9 mouse cellular contexts compared by ENCODE assay signal in genomic region chr10:127042468-127043115, GRCm38 (mm10). TPM values are rescaled to one million over a fixed set of nuclear protein-coding genes. Genes with fewer than 3 reads are reported as not detected.
DNase-seq lines count a peak whose midpoint lies in the region; ATAC-seq and TF ChIP-seq lines count a peak whose summit lies in the region.
"Had no signal": no experiment of that assay in that cellular context is flagged by ENCODE, and none has a peak within 500 bp of the region (broad histone marks: within the 10 kb centered on the region; RNA-seq: fewer than 3 reads in every experiment).

No protein-coding gene starts in this region.

- no peak for TF ChIP-seq CTCF in G1E (IDR thresholded peaks at IDR 0.05; ENCODE audit: low read depth, low read length)

- no peaks in the 10 kb centered on the region for H3K9me3 ChIP-seq in heart, embryonic 16.5 days (replicated peaks; ENCODE audit: control insufficient read depth, low read length)
- no peaks in the 10 kb centered on the region for H3K9me3 ChIP-seq in G1E (replicated peaks)
- no peaks in the 10 kb centered on the region for H3K9me3 ChIP-seq in hindbrain, embryonic 11.5 days (ENCODE audit: control insufficient read depth, low read length)
- H3K9me3 ChIP-seq in midbrain, embryonic 11.5 days (ENCODE audit: control insufficient read depth, low read length), result no peaks in the 10 kb centered on the region

- H3K4me1 ChIP-seq in heart, embryonic 16.5 days (ENCODE audit: control insufficient read depth, insufficient read depth, low read length), result peaks cover 10% of the 10 kb centered on the region
- H3K4me1 ChIP-seq in G1E (ENCODE audit: insufficient read depth, low read depth, low read length), result peaks cover 33% of the 10 kb centered on the region
- H3K4me1 ChIP-seq in hindbrain, embryonic 11.5 days (replicated peaks; ENCODE audit: control insufficient read depth, insufficient read depth, low read length), result peaks cover 3% of the 10 kb centered on the region; the same call in 1 of the 2 replicates
- peaks cover 6% of the 10 kb centered on the region for H3K4me1 ChIP-seq in midbrain, embryonic 11.5 days (ENCODE audit: control insufficient read depth, insufficient read depth, low read length)

- intact Hi-C loops in heart, postnatal 14 days (cut with DNase I), result no loop called here

- no peak for DNase-seq in heart, postnatal 14 days
- no peak for DNase-seq in G1E (ENCODE audit: low spot score)
- no peak for DNase-seq in hindbrain, embryonic 11.5 days (ENCODE audit: low spot score)
- peak; percentile 83 for DNase-seq in midbrain, embryonic 11.5 days (ENCODE audit: low spot score, missing footprints)
- no peak for DNase-seq in spleen, adult 18-20 months
- no peak for DNase-seq in gastrocnemius, postnatal 4 days (ENCODE audit: low spot score in 2 of 2)

- ATAC-seq in heart, embryonic 16.5 days (replicated peaks; ENCODE audit: extremely low read depth, insufficient read depth, low FRiP score), result no peak
- ATAC-seq in G1E (ENCODE audit: extremely low read depth, insufficient number of reproducible peaks, low FRiP score, poor library complexity, severe bottlenecking), result no peak
- ATAC-seq in hindbrain, embryonic 11.5 days (ENCODE audit: low FRiP score), result no peak
- no peak for ATAC-seq in midbrain, embryonic 11.5 days (ENCODE audit: low FRiP score)
- no peak for ATAC-seq in erythroid progenitor cell, adult 5-6 weeks (replicated peaks; ENCODE audit: low FRiP score, poor library complexity, severe bottlenecking)

- peaks cover 3% of the 10 kb centered on the region for H3K27me3 ChIP-seq in heart, embryonic 16.5 days (ENCODE audit: control insufficient read depth, insufficient read depth, low read length)
- H3K27me3 ChIP-seq in G1E (ENCODE audit: insufficient read depth, low read length), result peaks cover 22% of the 10 kb centered on the region
- peaks cover 2% of the 10 kb centered on the region; the same call in 1 of the 2 replicates for H3K27me3 ChIP-seq in hindbrain, embryonic 11.5 days (ENCODE audit: control insufficient read depth, insufficient read depth, low read length)
- H3K27me3 ChIP-seq in midbrain, embryonic 11.5 days (ENCODE audit: control insufficient read depth, insufficient read depth, low read length), result peaks cover under 1% of the 10 kb centered on the region

- H3K4me3 ChIP-seq in heart, embryonic 16.5 days (ENCODE audit: low read length), result peak overlapping the region; percentile 99
- peak overlapping the region; percentile 94 for H3K4me3 ChIP-seq in G1E (ENCODE audit: low read depth, low read length)
- peak overlapping the region; percentile 80 for H3K4me3 ChIP-seq in hindbrain, embryonic 11.5 days (ENCODE audit: low read depth, low read length)
- peak overlapping the region; percentile 82 for H3K4me3 ChIP-seq in midbrain, embryonic 11.5 days (ENCODE audit: low read depth, low read length)

- 0 out of 2 replicates have a peak, but pooled peaks cover 2% of the 10 kb centered on the region for H3K36me3 ChIP-seq in heart, embryonic 16.5 days (ENCODE audit: control insufficient read depth, insufficient read depth)
- peaks cover 44% of the 10 kb centered on the region for H3K36me3 ChIP-seq in G1E (replicated peaks)
- H3K36me3 ChIP-seq in hindbrain, embryonic 11.5 days (ENCODE audit: control insufficient read depth, insufficient read depth, low read length), result no peaks in the 10 kb centered on the region
- H3K36me3 ChIP-seq in midbrain, embryonic 11.5 days (ENCODE audit: control insufficient read depth, insufficient read depth, low read length), result no peaks in the 10 kb centered on the region

- no peak overlapping the region; the same call in 1 of the 2 replicates for H3K27ac ChIP-seq in heart, embryonic 16.5 days (ENCODE audit: low read length)
- no peak overlapping the region for H3K27ac ChIP-seq in hindbrain, embryonic 11.5 days (ENCODE audit: low read depth, low read length)
- H3K27ac ChIP-seq in midbrain, embryonic 11.5 days (ENCODE audit: low read depth, low read length), result no peak overlapping the region

- peak overlapping the region; percentile 100 for H3K4me2 ChIP-seq in heart, embryonic 16.5 days (ENCODE audit: low read depth, low read length)
- peak overlapping the region; percentile 90 for H3K4me2 ChIP-seq in hindbrain, embryonic 11.5 days (replicated peaks; ENCODE audit: low read depth, low read length)
- peak overlapping the region; percentile 99 for H3K4me2 ChIP-seq in midbrain, embryonic 11.5 days

- peak overlapping the region; percentile 84 for H3K9ac ChIP-seq in heart, embryonic 16.5 days (ENCODE audit: low read length)
- H3K9ac ChIP-seq in hindbrain, embryonic 11.5 days (ENCODE audit: low read depth, low read length), result peak overlapping the region; percentile 67; the same call in 1 of the 2 replicates
- H3K9ac ChIP-seq in midbrain, embryonic 11.5 days (ENCODE audit: low read length), result peak overlapping the region; percentile 71

- WGBS in heart, embryonic 16.5 days, result 17% methylated on average over 5 of the region's 5 CpGs
- WGBS in hindbrain, embryonic 11.5 days, result 21% methylated on average over 5 of the region's 5 CpGs
- WGBS in midbrain, embryonic 11.5 days, result 24% methylated on average over 5 of the region's 5 CpGs

RNA-seq across cellular contexts. Expression of gene Eef1akmt3, which starts 1.3 kb away (rescaled TPM):
- 0.16 and 0.37 TPM in 2 replicates for polyA plus RNA-seq in heart, embryonic 16.5 days (2015; fragmentation: Nextera tagmentation; extraction: Ambion mirVana)
- total RNA-seq in heart, postnatal 14 days (2021), result under 1 TPM in 1 of 2 experiments, not detected in 1; 0.12 TPM
- total RNA-seq in G1E (2014; fragmentation: Nextera tagmentation), result 0.68 and 0.97 TPM in 2 replicates
- 0.11 and 0.17 TPM in 2 replicates for total RNA-seq in G1E (2017)
- polyA plus RNA-seq in G1E (2012), result 0.09 and 0.17 TPM in 2 replicates
- polyA plus RNA-seq in hindbrain, embryonic 11.5 days (2014; fragmentation: Nextera tagmentation; extraction: Ambion mirVana), result 0.08 and 0.15 TPM in 2 replicates
- 0.06 and 0.11 TPM in 2 replicates for polyA plus RNA-seq in midbrain, embryonic 11.5 days (2014; fragmentation: Nextera tagmentation; extraction: Ambion mirVana)
- total RNA-seq in erythroid progenitor cell, adult 5-6 weeks (2015; ENCODE audit: low replicate concordance), result not detected in 2 replicates
- not detected in 2 replicates for total RNA-seq in erythroid progenitor cell, adult 5-6 weeks (2017; ENCODE audit: low replicate concordance)
- total RNA-seq in gastrocnemius, postnatal 4 days (2021), result 1 to 10 TPM in 1 of 2 experiments, under 1 TPM in 1; 0.78 to 1.1 TPM
- total RNA-seq: hematopoietic stem cell, adult 5-6 weeks had no signal

RNA-seq across cellular contexts. Expression of gene Mettl1, which starts 1.4 kb away (rescaled TPM):
- polyA plus RNA-seq in heart, embryonic 16.5 days (2015; fragmentation: Nextera tagmentation; extraction: Ambion mirVana), result 28.3 and 30.6 TPM in 2 replicates
- total RNA-seq in heart, postnatal 14 days (2021), result 1 to 10 TPM; 5.0 to 6.0 TPM
- total RNA-seq in G1E (2014; fragmentation: Nextera tagmentation) (36.0 and 49.6 TPM in 2 replicates), G1E (2017) (11.2 and 11.3 TPM in 2 replicates)
- 21.9 and 33.4 TPM in 2 replicates for polyA plus RNA-seq in G1E (2012)
- 32.4 and 36.7 TPM in 2 replicates for polyA plus RNA-seq in hindbrain, embryonic 11.5 days (2014; fragmentation: Nextera tagmentation; extraction: Ambion mirVana)
- polyA plus RNA-seq in midbrain, embryonic 11.5 days (2014; fragmentation: Nextera tagmentation; extraction: Ambion mirVana), result 36.5 and 37.4 TPM in 2 replicates
- total RNA-seq in erythroid progenitor cell, adult 5-6 weeks (2015; ENCODE audit: low replicate concordance), result 3.4 and 6.5 TPM in 2 replicates
- total RNA-seq in erythroid progenitor cell, adult 5-6 weeks (2017; ENCODE audit: low replicate concordance), result 0.23 and 1.9 TPM in 2 replicates
- total RNA-seq in gastrocnemius, postnatal 4 days (2021), result 10 to 100 TPM; 18.3 to 18.8 TPM

RNA-seq across cellular contexts. Expression of gene Cyp27b1, which starts 5.5 kb away (rescaled TPM):
- polyA plus RNA-seq in heart, embryonic 16.5 days (2015; fragmentation: Nextera tagmentation; extraction: Ambion mirVana), result 0.08 and 0.14 TPM in 2 replicates
- under 1 TPM; 0.27 to 0.50 TPM for total RNA-seq in heart, postnatal 14 days (2021)
- total RNA-seq in G1E (2014; fragmentation: Nextera tagmentation) (2.1 and 4.9 TPM in 2 replicates), G1E (2017) (0.33 TPM in 1 of 2 replicates, not detected in the other)
- 0.17 TPM in 2 replicates for polyA plus RNA-seq in G1E (2012)
- 0.11 and 0.20 TPM in 2 replicates for polyA plus RNA-seq in hindbrain, embryonic 11.5 days (2014; fragmentation: Nextera tagmentation; extraction: Ambion mirVana)
- not detected in 2 replicates for polyA plus RNA-seq in midbrain, embryonic 11.5 days (2014; fragmentation: Nextera tagmentation; extraction: Ambion mirVana)
- not detected in 2 replicates for total RNA-seq in erythroid progenitor cell, adult 5-6 weeks (2015; ENCODE audit: low replicate concordance)
- not detected in 2 replicates for total RNA-seq in erythroid progenitor cell, adult 5-6 weeks (2017; ENCODE audit: low replicate concordance)
- under 1 TPM; 0.78 to 0.86 TPM for total RNA-seq in gastrocnemius, postnatal 4 days (2021)
- total RNA-seq: hematopoietic stem cell, adult 5-6 weeks had no signal

RNA-seq across cellular contexts. Expression of gene Tsfm, which starts 12.0 kb away (rescaled TPM):
- 89.3 and 93.4 TPM in 2 replicates for polyA plus RNA-seq in heart, embryonic 16.5 days (2015; fragmentation: Nextera tagmentation; extraction: Ambion mirVana)
- total RNA-seq in heart, postnatal 14 days (2021), result 10 to 100 TPM; 49.8 to 60.5 TPM
- total RNA-seq in G1E (2014; fragmentation: Nextera tagmentation), result 44.5 and 59.6 TPM in 2 replicates
- total RNA-seq in G1E (2017), result 53.2 and 54.5 TPM in 2 replicates
- polyA plus RNA-seq in G1E (2012), result 58.9 and 66.0 TPM in 2 replicates
- 75.6 and 78.7 TPM in 2 replicates for polyA plus RNA-seq in hindbrain, embryonic 11.5 days (2014; fragmentation: Nextera tagmentation; extraction: Ambion mirVana)
- 80.7 and 86.0 TPM in 2 replicates for polyA plus RNA-seq in midbrain, embryonic 11.5 days (2014; fragmentation: Nextera tagmentation; extraction: Ambion mirVana)
- total RNA-seq in erythroid progenitor cell, adult 5-6 weeks (2015; ENCODE audit: low replicate concordance), result 12.6 and 14.4 TPM in 2 replicates
- 4.2 and 6.5 TPM in 2 replicates for total RNA-seq in erythroid progenitor cell, adult 5-6 weeks (2017; ENCODE audit: low replicate concordance)
- total RNA-seq in gastrocnemius, postnatal 4 days (2021), result 10 to 100 TPM; 29.2 to 38.5 TPM

RNA-seq across cellular contexts. Expression of gene March9, which starts 17.4 kb away (rescaled TPM):
- 0.12 and 0.32 TPM in 2 replicates for polyA plus RNA-seq in heart, embryonic 16.5 days (2015; fragmentation: Nextera tagmentation; extraction: Ambion mirVana)
- total RNA-seq in heart, postnatal 14 days (2021), result 1 to 10 TPM; 1.6 TPM
- 0.68 and 1.1 TPM in 2 replicates for total RNA-seq in G1E (2014; fragmentation: Nextera tagmentation)
- total RNA-seq in G1E (2017), result 1.2 and 1.3 TPM in 2 replicates
- 0.63 and 0.88 TPM in 2 replicates for polyA plus RNA-seq in G1E (2012)
- polyA plus RNA-seq in hindbrain, embryonic 11.5 days (2014; fragmentation: Nextera tagmentation; extraction: Ambion mirVana), result 3.6 and 4.2 TPM in 2 replicates
- 3.2 and 3.7 TPM in 2 replicates for polyA plus RNA-seq in midbrain, embryonic 11.5 days (2014; fragmentation: Nextera tagmentation; extraction: Ambion mirVana)
- total RNA-seq in erythroid progenitor cell, adult 5-6 weeks (2015; ENCODE audit: low replicate concordance), result not detected in 2 replicates
- total RNA-seq in erythroid progenitor cell, adult 5-6 weeks (2017; ENCODE audit: low replicate concordance), result not detected in 2 replicates
- total RNA-seq in gastrocnemius, postnatal 4 days (2021), result 1 to 10 TPM; 1.6 to 1.7 TPM
